Mouse (Mus musculus) embryo, embryonic 10.5 days (tissue): ENCODE measurements around the gene BC028528.
"Not testable (repeated sequence)": the region's sequence is repeated elsewhere in the genome, so short reads cannot be mapped to it uniquely, and the experiment has no call there.

Experiments used
- DNase-seq: peaks from one replicate; pipeline ENCODE4 v3.0.0-alpha.2; 2015; ENCODE audit warnings: low spot score

BC028528 gene

DNA sequence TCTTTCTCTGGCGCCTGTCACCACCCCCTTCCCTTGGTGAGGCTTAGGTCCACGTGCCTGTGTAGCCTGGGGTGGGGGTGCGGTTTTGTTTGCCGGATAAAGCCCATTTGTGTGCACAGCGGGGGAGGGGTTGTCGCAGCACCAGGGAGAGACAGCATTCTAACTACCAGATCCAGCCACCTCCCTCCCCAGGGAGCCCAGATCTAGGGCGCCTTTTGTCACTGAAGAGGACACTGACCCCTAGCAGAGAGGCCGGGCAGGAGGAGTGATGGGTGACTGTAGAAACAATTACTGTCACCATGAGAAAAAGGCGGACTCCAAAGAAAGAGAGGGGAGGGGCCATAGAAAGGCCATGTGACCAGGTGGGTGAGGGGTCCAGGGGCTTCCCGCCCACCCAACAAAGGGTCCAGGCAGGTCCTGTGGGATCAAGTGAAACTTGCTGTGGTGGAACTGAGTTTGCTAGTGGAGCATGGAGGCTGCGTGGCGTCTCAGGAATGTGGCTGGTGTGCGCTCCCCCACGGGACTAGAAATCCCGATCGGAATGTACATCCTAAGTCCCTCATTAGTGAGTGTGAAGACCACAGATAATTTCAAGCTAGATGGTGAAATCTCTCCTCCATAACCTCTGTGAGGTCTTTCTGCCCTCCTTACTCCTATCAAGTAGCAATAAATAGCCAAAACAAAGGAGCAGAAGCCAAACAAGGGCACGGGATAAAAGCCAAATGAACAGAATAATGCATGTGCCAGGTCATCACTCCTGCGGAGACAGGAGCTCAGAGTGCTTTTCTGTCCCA, 13.5 kb upstream of the BC028528 start:
- peak; percentile 89 for DNase-seq

GRCm38 (mm10) chr3:95904568-95904967, 12.8 kb upstream of the BC028528 start, which contains the start of gene Car14:
Gene Car14, minus strand, starts transcription at chr3:95904691.
- peak; percentile 76 for DNase-seq

GRCm38 (mm10) chr3:95903753-95904502, 12.1 kb upstream of the BC028528 start:
- DNase-seq: peak; percentile 71

DNA sequence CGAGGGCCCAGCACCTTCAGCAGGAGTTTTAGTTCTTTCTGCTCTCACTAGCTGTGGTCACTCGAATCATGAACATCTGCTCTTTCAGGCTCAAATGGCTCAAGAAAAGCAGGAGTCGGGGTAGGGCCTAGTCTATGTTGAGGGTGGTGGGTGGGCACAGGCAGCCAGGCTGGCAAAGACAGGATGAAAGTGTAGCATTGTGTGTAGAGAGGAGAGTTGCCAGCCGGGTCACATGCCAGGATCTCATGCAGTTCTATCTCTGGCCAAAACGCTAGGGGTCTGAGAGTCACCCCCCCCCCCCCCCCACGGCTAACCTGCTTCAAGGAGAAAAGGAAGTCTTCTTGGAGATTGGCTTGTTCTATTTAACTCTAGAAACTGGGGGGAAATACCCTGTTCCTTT, 10.8 kb upstream of the BC028528 start:
- no peak for DNase-seq

GRCm38 (mm10) chr3:95902373-95902625, 10.5 kb upstream of the BC028528 start:
- DNase-seq: no peak

GRCm38 (mm10) chr3:95901616-95902372, 10.0 kb upstream of the BC028528 start:
- no peak for DNase-seq

DNA sequence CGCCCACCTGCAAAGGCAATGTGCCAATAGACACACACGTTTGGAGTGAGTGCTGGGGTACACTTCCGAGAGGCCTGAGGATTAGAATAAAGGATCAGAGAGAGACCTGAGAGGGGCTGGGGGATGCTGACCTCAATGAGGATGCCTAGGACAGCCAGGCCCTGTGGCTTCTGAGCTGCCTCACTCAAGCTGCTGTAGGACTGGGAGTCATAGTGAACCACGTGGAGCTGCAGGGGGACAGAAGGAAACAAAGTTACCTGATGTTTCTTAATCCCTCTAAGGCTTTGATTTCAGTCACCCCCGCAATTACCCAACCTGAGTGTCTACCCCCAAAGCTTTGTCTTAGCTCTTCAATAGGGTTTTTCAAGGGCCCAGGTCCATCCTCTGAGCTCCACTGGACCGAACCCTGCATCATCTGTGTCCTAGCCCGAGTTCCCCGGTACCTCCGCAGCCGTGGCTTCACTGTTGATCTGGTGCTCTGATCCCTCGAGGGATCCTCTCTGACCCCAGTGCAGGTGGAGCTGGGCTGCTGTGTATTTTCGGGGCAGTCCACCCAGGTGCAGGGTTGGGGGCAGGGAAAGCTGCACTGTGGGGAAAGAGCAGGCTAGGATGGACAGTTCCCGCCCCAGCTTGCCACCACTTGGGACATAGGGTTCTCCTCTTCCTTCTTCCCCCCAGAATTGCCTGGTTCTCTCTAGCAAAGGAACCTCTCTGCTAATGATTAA, 8.2 kb upstream of the BC028528 start:
- no peak for DNase-seq

DNA sequence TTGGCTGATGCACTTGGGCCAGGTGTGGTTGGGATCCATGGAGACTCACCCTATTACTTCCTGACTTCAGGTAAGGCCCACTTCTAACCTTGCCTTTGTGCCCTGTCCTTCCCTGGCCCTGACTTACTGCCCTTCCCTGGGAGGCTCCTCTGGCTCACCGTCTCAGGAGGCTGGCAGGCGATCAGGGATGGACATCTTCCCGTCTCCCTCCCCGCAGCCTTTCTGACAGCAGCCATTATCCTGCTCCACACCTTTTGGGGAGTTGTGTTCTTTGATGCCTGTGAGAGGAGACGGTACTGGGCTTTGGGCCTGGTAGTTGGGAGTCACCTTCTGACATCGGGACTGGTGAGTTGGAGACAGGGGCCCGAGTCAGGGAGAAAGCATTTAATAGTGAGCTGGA, 3.7 kb upstream of the BC028528 start:
- DNase-seq: not testable (repeated sequence)

- DNase-seq: peak; percentile 74
Observed at GRCm38 (mm10) chr3:95894317-95895160, 2.7 kb upstream of the BC028528 start.

GRCm38 (mm10) chr3:95893606-95894316, 2.0 kb upstream of the BC028528 start, which contains the start of gene Aph1a:
Gene Aph1a, plus strand, starts transcription at chr3:95893969.
- peak; percentile 98 for DNase-seq

DNA sequence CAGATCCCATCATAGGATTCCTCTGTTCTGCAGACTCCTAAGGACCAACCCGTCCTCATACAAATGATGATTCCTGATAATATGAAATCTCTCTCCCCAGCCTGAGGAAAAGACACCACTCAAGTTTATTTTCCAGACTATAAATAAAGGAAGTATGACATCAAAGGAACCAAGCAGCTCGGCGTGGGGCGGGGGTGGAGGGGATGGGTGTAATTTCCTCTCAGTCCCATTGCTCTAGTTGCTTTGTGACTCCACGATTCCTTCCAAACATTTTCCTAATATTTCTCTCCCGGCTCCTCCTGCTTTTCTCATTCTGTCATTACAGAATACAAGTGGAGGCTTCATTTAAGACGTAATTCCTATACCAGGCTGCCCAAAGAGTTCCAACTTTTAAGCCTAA, 1.3 kb upstream of the BC028528 start:
- DNase-seq: no peak

- DNase-seq: peak; percentile 37
Observed at GRCm38 (mm10) chr3:95892066-95893052, 554 bp upstream of the BC028528 start.

- peak; percentile 56 for DNase-seq
Observed at GRCm38 (mm10) chr3:95889664-95890063, 2.1 kb downstream of the BC028528 start.

DNA sequence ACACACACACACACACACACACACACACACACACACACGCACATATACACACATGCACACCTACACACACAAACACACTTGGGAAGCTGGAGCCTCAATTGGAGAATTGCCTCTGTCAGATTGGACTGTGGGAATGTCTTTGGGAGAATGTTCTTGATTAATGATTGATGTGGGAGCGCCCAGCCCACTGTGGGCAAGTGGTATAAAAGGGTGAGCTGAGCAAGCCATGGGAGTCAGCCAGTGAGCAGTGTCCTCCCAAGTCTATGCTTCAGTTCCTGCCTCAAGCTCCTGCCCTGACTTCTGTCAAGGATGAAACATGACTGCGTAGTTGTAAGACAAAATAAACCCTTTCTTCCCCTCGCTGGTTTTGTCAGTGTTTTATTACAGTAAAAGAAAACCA, 4.2 kb downstream of the BC028528 start:
- no peak for DNase-seq

- no peak for DNase-seq
Observed at GRCm38 (mm10) chr3:95884400-95884799, 7.4 kb downstream of the BC028528 start.

GRCm38 (mm10) chr3:95882816-95883425, 8.9 kb downstream of the BC028528 start:
- peak; percentile 89 for DNase-seq

DNA sequence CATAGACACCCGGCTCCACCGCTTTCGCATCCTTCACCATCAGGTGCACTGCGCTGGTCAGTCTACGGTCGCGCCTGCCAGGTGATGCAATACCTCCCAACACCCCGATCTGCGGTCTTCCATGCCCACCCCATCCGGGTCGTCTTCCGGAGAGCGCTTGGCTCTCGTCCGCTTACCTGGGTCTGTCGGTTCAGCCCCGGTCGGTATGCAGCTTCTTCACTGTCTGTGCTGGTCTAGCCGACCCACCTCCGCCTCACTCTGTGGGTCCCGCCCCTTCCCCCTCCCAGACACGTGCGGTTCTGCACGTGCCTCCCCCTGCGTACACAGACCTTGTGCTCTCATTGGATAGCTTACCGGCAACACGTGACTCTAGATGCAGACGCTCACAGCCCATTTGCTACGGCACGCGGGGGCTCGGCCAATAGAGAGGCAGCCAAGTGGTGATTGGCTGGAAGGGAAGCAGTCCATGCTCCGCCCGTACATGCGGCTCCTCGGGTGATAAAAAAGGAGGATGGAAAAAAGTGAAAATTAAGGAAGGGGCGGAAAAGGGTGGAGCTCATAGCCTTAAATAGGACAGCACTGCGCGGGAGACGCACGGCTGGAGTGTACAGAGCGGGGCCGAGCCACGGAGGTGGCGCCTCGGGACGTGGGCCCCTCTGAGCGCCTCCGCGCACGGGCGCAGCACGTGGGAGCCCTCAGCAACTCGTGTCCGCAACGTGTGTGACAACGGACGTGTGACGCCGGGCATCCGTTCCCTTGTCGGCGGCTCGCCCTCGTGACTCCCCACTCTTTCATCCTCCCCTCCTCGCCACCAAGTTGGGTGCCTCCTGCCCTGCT, 9.6 kb downstream of the BC028528 start, which contains the start of gene Ciart:
Gene Ciart (minus strand): TSS at position 273 of the 837 bp plus-strand sequence.
- DNase-seq: peak; percentile 97

GRCm38 (mm10) chr3:95879063-95879462, 12.7 kb downstream of the BC028528 start:
- DNase-seq: no peak
